Comparison of ENCODE assay signal across 9 mouse cellular contexts in genomic region chr13:107182544-107182943, GRCm38 (mm10).
DNase-seq lines count a peak whose midpoint lies in the region; ATAC-seq and TF ChIP-seq lines count a peak whose summit lies in the region.
"Had no signal": no experiment of that assay in that cellular context is flagged by ENCODE, and none has a peak within 500 bp of the region (broad histone marks: within the 10 kb centered on the region; RNA-seq: fewer than 3 reads in every experiment).

No protein-coding gene starts in this region.

- no peak overlapping the region for H3K27ac ChIP-seq in forebrain, embryonic 11.5 days (ENCODE audit: low read depth, low read length)
- H3K27ac ChIP-seq in forebrain, embryonic 16.5 days (ENCODE audit: low read length), result no peak overlapping the region
- no peak overlapping the region for H3K27ac ChIP-seq in heart, embryonic 10.5 days
- H3K27ac ChIP-seq: limb, embryonic 13.5 days had no signal

- DNase-seq in forebrain, embryonic 11.5 days (ENCODE audit: low spot score), result peak; percentile 74
- DNase-seq in Patski (ENCODE audit: low read depth, low spot score), result no peak
- peak; percentile 75 to 76 for DNase-seq in cerebellum, postnatal 14 days
- DNase-seq in heart, embryonic 10.5 days (ENCODE audit: low spot score), result peak; percentile 82
- peak; percentile 52 for DNase-seq in layer of hippocampus, adult 9-11 months
- DNase-seq in splenic B cell, adult 2 months (ENCODE audit: low read depth, low spot score), result peak; percentile 33

- H3K4me2 ChIP-seq in forebrain, embryonic 11.5 days (ENCODE audit: low read depth, low read length, severe bottlenecking), result no peak overlapping the region
- H3K4me2 ChIP-seq in forebrain, embryonic 16.5 days (ENCODE audit: low read length), result no peak overlapping the region
- H3K4me2 ChIP-seq: limb, embryonic 13.5 days had no signal

- H3K27me3 ChIP-seq in forebrain, embryonic 11.5 days (ENCODE audit: control insufficient read depth, insufficient read depth, low read length), result no peaks in the 10 kb centered on the region
- H3K27me3 ChIP-seq in forebrain, embryonic 16.5 days (replicated peaks; ENCODE audit: control insufficient read depth, insufficient read depth, low read length), result no peaks in the 10 kb centered on the region
- peaks cover 13% of the 10 kb centered on the region for H3K27me3 ChIP-seq in Patski
- no peaks in the 10 kb centered on the region for H3K27me3 ChIP-seq in heart, embryonic 10.5 days (ENCODE audit: insufficient read depth, poor library complexity, severe bottlenecking)
- no peaks in the 10 kb centered on the region for H3K27me3 ChIP-seq in splenic B cell, adult 2 months (ENCODE audit: control insufficient read depth, insufficient read depth, low read length, poor library complexity, severe bottlenecking)
- H3K27me3 ChIP-seq: limb, embryonic 13.5 days had no signal

- no peaks in the 10 kb centered on the region for H3K36me3 ChIP-seq in forebrain, embryonic 11.5 days (ENCODE audit: control insufficient read depth, insufficient read depth, low read length)
- no peaks in the 10 kb centered on the region for H3K36me3 ChIP-seq in forebrain, embryonic 16.5 days (ENCODE audit: control insufficient read depth, insufficient read depth)
- no peaks in the 10 kb centered on the region for H3K36me3 ChIP-seq in heart, embryonic 10.5 days
- H3K36me3 ChIP-seq in splenic B cell, adult 2 months (ENCODE audit: control insufficient read depth, insufficient read depth, low read length, poor library complexity, severe bottlenecking), result no peaks in the 10 kb centered on the region
- H3K36me3 ChIP-seq: limb, embryonic 13.5 days had no signal

- CTCF ChIA-PET in Patski (lab: Charles Lee), result interaction anchor here (1.0 to 1.7 kb wide), 3 partner anchors 9 to 52 kb away, joined by 3 to 5 read pairs (median 4); no protein-coding TSS in a partner anchor

- WGBS in forebrain, embryonic 11.5 days, result 15% methylated on average over 6 of the region's 6 CpGs
- 22% methylated on average over 6 of the region's 6 CpGs for WGBS in forebrain, embryonic 16.5 days
- 15% methylated on average over 6 of the region's 6 CpGs for WGBS in heart, embryonic 10.5 days

- ATAC-seq in forebrain, embryonic 11.5 days (replicated peaks; ENCODE audit: low FRiP score), result peak; percentile 10; the same call in 1 of the 2 replicates
- ATAC-seq in forebrain, embryonic 16.5 days, result no peak
- peak; percentile 67 for ATAC-seq in Patski
- peak; percentile 59 for ATAC-seq in megakaryocyte, adult 5-6 weeks (ENCODE audit: poor library complexity, severe bottlenecking)

- no peak overlapping the region for H3K4me3 ChIP-seq in forebrain, embryonic 11.5 days (ENCODE audit: low read depth, low read length)
- H3K4me3 ChIP-seq in forebrain, embryonic 16.5 days (replicated peaks; ENCODE audit: low read length), result no peak overlapping the region
- no peak overlapping the region for H3K4me3 ChIP-seq in heart, embryonic 10.5 days
- H3K4me3 ChIP-seq: limb, embryonic 13.5 days had no signal

- in situ Hi-C loops in Patski (cut with MboI; ENCODE audit: low pct_unique_long_range_greater_than_20kb), result no loop called here

- TF ChIP-seq CTCF in Patski (IDR thresholded peaks at IDR 0.05), result peak; percentile 68

- no peaks in the 10 kb centered on the region for H3K4me1 ChIP-seq in forebrain, embryonic 11.5 days (replicated peaks; ENCODE audit: control insufficient read depth, insufficient read depth, low read length)
- H3K4me1 ChIP-seq in forebrain, embryonic 16.5 days (replicated peaks; ENCODE audit: control insufficient read depth, insufficient read depth, low read length), result no peaks in the 10 kb centered on the region
- peaks cover 8% of the 10 kb centered on the region; the same call in 1 of the 2 replicates for H3K4me1 ChIP-seq in heart, embryonic 10.5 days
- H3K4me1 ChIP-seq: limb, embryonic 13.5 days had no signal

- POLR2A ChIA-PET in Patski (lab: Charles Lee), result no interaction called here

- H3K9me3 ChIP-seq in forebrain, embryonic 11.5 days (ENCODE audit: control insufficient read depth, low read length), result no peaks in the 10 kb centered on the region
- H3K9me3 ChIP-seq in forebrain, embryonic 16.5 days (ENCODE audit: control insufficient read depth, low read length), result no peaks in the 10 kb centered on the region
- H3K9me3 ChIP-seq in heart, embryonic 10.5 days, result no peaks in the 10 kb centered on the region
- H3K9me3 ChIP-seq: limb, embryonic 13.5 days had no signal

- no peak overlapping the region for H3K9ac ChIP-seq in forebrain, embryonic 11.5 days (ENCODE audit: low read length)
- no peak overlapping the region for H3K9ac ChIP-seq in forebrain, embryonic 16.5 days (replicated peaks; ENCODE audit: low read depth, low read length)
- H3K9ac ChIP-seq: limb, embryonic 13.5 days had no signal
